Mouse (Mus musculus) Patski (cell line): Measurements from ENCODE around the gene Fam83f. TPM values are rescaled to one million over a fixed set of nuclear protein-coding genes. Genes with fewer than 3 reads are reported as not detected.

Source experiments
- ATAC-seq: fragments of 100-300 bp; one replicate; pipeline ENCODE4 v1.8.0; 2021
- CTCF ChIA-PET: fragments of 350-600 bp; sonication (Branson Sonifier 250); formaldehyde crosslinking; loops from one replicate; lab custom pipeline; 2022; ENCODE audit warnings: inconsistent platforms; lab: Charles Lee
- POLR2A ChIA-PET: fragments of 350-600 bp; sonication (Branson Sonifier 250); formaldehyde crosslinking; loops from one replicate; lab custom pipeline; 2022; ENCODE audit warnings: antibody characterized with exemption, inconsistent platforms; lab: Charles Lee
- DNase-seq: peaks from one replicate; pipeline ENCODE4 v3.0.0-alpha.2; 2011; ENCODE audit warnings: low read depth, low spot score
- H3K27me3 ChIP-seq: fragments of 371-371 bp; one replicate; pipeline ENCODE4 v1.5.1; 2021
- CTCF ChIP-seq: fragments of 100-300 bp; IDR thresholded peaks from one replicate; pipeline ENCODE4 v1.5.1; 2021
- in situ Hi-C: fragments of 300-500 bp; cut with MboI; formaldehyde crosslinking; loops from 3 replicates; pipeline ENCODE4 v1.11.1; 2018; ENCODE audit warnings: low pct_unique_long_range_greater_than_20kb, mixed read lengths
- polyA plus RNA-seq: library from polyadenylated mRNA; unstranded; gene quantifications from one replicate; pipeline ENCODE4 v1.2.3, GENCODE M21; 2021

Gene Fam83f
- polyA plus RNA-seq, 1 experiment from 2014 or later = not detected

DNA sequence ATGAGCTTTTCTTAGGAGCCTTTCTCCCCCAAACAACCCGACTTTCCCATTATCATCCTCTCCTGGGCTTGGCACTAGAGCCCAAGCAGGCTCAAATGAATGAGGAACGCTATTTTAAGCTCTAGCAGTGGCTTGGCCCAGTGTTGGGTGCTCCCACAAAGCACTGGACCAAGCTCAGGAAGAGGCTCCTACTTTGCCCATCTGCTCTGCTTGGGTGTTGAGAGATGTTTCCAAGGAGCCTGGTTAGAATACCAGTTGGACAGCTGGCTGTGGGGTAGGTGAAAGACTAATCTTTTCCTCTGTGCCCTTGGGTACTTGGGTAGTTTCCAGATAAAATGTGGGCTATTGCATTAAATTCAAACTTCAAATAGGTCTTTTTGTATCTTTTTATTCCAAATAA lies 1.2 kb downstream of the Fam83f start:
- ATAC-seq = no peak
- CTCF ChIA-PET = no interaction called here

DNA sequence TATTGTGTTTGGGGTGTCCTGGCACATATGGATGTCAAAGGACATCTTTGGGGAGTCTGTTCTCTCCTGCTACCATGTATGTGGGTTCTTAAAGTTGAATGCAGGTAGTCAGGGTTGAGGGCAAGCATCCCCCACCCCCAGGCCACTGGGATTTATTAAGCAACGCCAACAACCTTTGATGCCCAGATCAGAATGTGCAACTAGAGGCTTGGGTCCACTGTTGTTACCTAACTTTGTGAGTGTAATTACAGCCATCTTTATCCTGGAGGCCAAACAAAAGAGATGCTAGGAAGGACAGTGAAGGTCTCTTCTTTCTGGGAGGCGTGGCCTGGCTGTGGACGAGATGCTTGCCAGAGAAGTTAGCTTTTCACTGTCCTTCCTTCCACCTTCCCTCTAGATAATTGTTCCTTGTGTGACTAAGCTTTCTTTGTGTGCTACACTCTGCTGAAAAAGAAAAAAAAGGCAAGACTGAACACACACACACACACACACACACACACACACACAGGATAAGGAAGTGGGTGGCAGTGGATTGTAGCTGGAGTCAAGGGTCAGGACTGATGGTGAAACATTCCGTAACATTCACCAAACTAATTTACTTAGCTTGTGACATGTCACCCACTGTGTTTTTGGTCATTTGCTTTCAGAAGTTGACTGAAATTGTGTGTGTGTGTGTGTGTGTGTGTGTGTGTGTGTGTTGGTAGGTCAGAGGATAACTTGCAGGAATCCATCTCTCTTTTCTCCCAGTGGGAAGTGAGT lies 1.9 kb downstream of the Fam83f start:
- ChIA-PET CTCF (no interaction called here), POLR2A (interaction anchor here (0.7 kb wide), 1 partner anchor 670 kb away, joined by 3 read pairs; no protein-coding TSS in a partner anchor)
- no peak for TF ChIP-seq CTCF
- H3K27me3 ChIP-seq = peaks cover 9% of the 10 kb centered on the region
- in situ Hi-C loops = no loop called here
- no peak for ATAC-seq
- DNase-seq = no peak

More for the DNA sequence above, 1.2 kb downstream of the Fam83f start:
- TF ChIP-seq CTCF = no peak
- peaks cover 9% of the 10 kb centered on the region for H3K27me3 ChIP-seq
- POLR2A ChIA-PET = interaction anchor here (0.6 to 0.7 kb wide), 2 partner anchors 33 to 671 kb away, joined by 3 read pairs; no protein-coding TSS in a partner anchor
- DNase-seq = no peak
- in situ Hi-C loops = no loop called here

DNA sequence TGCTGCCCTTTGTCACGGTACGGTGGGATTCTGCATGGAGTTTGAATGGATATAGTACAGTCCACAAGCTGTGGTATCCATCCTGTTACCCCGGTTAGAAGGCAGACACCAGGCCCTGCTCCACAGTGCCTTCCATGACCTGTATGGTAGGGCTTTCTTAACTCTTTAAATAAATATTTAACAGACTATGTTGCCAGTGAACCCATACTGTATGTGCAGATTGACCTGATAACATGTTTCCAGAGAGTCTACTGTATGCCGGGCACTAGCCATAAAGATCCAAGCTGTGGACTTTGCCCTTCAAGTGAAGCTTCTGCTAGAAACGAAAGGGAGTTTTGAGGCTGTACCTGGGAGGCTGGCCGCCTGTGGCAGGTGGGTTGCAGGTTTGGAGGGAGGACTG lies 3.1 kb downstream of the Fam83f start:
- DNase-seq = no peak
- no peak for ATAC-seq
- no peak for TF ChIP-seq CTCF
- in situ Hi-C loops = no loop called here
- peaks cover 7% of the 10 kb centered on the region for H3K27me3 ChIP-seq
- CTCF ChIA-PET = interaction anchor here (1.1 kb wide), 1 partner anchor 20 kb away, joined by 3 read pairs; no protein-coding TSS in a partner anchor
- POLR2A ChIA-PET = no interaction called here

DNA sequence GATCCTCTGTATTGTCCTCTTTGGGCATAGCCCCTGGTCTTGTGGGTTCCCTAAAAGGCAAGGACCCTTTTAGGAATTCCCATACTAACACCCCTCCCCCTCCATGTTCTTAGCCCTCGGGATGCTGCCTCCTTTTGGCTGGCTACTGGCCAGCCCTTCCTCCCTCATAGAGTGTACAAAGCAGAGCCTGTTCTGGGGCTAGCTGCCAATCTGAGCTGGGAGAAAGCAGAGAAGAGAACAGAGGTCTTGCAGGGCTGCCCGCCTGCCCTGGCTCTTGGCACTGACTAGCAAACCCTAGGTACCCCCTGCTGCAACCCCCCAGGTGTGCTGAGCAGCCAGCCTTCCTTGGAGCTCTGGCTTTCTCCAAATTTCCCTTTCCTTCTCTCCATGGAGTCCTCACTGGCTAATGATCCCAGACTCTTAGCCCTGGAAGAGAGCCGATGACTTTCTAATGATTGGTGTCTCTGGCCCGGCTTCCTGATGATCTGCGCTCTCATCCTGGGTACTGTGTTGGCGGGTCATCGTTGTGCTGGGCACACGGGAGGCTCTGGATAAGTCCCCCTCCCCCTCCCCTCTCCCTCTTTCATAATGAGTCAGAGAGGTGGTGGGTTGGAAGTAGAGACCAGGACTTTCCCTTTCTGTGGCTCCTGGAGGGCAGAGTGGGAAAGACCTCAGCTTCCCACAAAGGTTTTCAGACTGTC lies 8.0 kb downstream of the Fam83f start:
- no peak for TF ChIP-seq CTCF
- CTCF ChIA-PET = no interaction called here

DNA sequence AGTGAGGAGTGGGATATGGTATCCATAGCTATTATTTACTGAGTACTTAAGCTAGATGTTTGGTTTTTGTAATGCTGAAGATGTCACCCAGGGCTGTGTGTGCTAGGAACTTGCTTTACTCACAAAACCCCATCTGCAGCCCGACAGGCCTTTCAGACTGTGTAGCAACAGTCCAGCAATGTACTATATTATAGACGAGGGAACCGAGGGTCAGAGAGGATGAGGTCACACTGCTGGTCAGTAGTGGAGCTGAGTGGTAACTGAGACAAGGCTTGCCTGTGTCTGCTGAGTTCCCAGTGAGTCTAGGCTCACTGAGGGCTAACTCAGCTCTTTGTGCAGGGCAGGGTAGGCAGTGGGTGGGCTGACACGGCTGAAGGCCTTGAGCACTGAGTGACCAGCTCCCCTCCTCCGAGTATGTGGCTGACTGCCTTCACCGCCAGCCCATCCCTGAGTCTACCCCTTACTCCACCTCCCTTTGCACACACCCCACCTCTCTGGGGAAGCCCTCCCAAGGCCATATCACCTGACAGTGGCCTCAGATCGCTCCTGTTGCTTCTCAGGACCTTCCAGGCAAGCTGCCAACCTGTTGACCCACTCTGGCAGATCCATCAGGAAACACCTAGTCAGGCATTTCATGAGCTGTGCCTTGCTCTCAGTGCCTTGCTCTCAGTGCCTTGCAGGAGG lies 8.8 kb downstream of the Fam83f start:
- DNase-seq = no peak
- no peak for TF ChIP-seq CTCF
- peaks cover 11% of the 10 kb centered on the region for H3K27me3 ChIP-seq
- in situ Hi-C loops = no loop called here
- ChIA-PET POLR2A (no interaction called here), CTCF (interaction anchor here (0.6 to 1.2 kb wide), 3 partner anchors 14 to 39 kb away, joined by 3 to 5 read pairs (median 3); no protein-coding TSS in a partner anchor)
- ATAC-seq = no peak

More for the DNA sequence above, 8.0 kb downstream of the Fam83f start:
- H3K27me3 ChIP-seq = peaks cover 7% of the 10 kb centered on the region
- in situ Hi-C loops = no loop called here
- DNase-seq (no peak), ATAC-seq (no peak)
- POLR2A ChIA-PET = no interaction called here

DNA sequence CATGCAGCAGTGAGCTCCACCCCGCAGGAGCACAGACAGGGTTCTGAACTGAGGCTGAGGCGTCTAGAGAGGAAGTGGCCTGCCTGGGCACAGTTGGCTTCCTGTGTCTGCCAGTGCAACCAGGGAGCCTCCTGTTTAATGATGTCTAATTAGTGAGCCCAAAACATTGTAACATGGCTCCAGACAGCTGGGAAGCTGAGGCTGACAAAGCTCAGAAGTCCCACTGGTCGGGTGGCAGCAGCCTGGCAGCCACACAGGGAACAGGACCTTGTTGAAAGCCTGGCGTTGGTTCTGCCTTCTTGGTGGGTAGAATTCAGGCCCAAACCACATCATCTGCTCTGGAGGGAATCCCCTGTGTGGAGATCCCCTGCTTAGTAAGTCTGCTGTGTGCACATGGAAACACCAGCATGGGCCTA lies 9.8 kb downstream of the Fam83f start:
- in situ Hi-C loops = no loop called here
- POLR2A ChIA-PET = no interaction called here
- H3K27me3 ChIP-seq = peaks cover 21% of the 10 kb centered on the region
- CTCF ChIA-PET = interaction anchor here (0.6 kb wide), 1 partner anchor 26 kb away, joined by 3 read pairs; no protein-coding TSS in a partner anchor
- ATAC-seq (no peak), DNase-seq (no peak)
- no peak for TF ChIP-seq CTCF

DNA sequence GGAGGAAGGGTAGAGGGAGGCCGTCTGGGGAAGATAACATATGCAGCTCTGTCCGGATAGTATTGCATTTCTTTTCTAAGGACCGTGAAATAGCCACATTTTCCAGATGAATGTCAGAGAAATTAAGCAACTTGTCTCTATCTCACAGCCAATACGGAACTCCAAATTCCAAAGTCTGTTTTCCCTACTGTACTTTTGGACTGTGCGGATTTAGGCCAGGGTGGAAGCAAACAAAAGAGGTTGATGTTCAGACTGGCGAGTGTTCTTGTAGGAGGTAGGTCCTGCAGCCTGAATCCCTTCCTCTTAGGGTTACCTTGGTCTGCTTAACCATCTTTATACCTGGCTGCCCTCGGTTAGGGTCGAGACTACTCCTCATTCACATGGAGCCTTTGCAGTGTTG lies 10.7 kb downstream of the Fam83f start:
- no peak for TF ChIP-seq CTCF
- DNase-seq (no peak), ATAC-seq (no peak)
- peaks cover 26% of the 10 kb centered on the region for H3K27me3 ChIP-seq
- POLR2A ChIA-PET = no interaction called here
- in situ Hi-C loops = no loop called here
- CTCF ChIA-PET = no interaction called here

DNA sequence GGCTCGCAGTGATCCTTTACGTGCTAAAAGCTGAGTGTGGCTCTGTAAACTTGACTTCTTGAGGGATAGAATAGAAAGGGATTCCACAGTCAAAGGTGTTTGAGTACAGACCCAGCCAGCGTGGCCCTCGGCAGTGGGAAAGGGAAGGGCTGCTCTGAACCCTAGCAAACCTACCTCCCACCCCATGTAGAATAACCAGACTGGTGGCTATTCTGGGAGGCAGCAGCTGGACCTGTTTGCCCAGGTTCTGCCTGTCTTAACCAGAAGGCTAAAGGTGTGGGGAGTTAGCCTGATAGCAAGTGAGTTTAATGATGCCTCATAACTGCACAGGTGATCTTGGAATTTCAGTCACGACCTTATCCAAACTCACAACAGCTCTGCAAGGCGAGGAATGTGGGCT lies 11.5 kb downstream of the Fam83f start:
- DNase-seq (no peak), ATAC-seq (no peak)
- ChIA-PET CTCF (interaction anchor here (0.9 kb wide), 1 partner anchor 15 kb away, joined by 3 read pairs; no protein-coding TSS in a partner anchor), POLR2A (no interaction called here)
- TF ChIP-seq CTCF = no peak
- H3K27me3 ChIP-seq = peaks cover 24% of the 10 kb centered on the region
- in situ Hi-C loops = no loop called here

DNA sequence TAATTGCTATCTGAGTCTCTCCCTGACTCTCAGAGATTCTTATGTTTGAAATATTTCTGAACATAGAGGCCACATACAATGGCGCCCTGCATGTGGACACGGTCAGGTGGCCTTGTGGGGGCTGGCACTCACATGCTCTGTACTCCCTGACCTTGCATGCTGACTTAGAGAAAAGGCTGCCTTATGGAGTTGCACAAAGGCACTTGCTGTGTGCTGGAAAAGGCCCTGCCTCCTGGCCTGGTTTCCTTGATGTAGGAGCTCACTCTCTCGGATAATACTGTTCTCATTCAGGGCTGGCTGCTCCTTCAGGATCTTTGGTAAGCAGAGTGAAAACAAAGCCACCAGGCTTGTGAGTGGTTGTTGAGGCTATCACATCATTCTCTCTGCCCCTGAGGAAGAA lies 12.3 kb downstream of the Fam83f start:
- no peak for TF ChIP-seq CTCF
- ATAC-seq (no peak), DNase-seq (no peak)
- CTCF ChIA-PET = interaction anchor here (0.9 kb wide), 1 partner anchor 16 kb away, joined by 3 read pairs; no protein-coding TSS in a partner anchor
- peaks cover 33% of the 10 kb centered on the region for H3K27me3 ChIP-seq
- POLR2A ChIA-PET = no interaction called here
- in situ Hi-C loops = no loop called here

DNA sequence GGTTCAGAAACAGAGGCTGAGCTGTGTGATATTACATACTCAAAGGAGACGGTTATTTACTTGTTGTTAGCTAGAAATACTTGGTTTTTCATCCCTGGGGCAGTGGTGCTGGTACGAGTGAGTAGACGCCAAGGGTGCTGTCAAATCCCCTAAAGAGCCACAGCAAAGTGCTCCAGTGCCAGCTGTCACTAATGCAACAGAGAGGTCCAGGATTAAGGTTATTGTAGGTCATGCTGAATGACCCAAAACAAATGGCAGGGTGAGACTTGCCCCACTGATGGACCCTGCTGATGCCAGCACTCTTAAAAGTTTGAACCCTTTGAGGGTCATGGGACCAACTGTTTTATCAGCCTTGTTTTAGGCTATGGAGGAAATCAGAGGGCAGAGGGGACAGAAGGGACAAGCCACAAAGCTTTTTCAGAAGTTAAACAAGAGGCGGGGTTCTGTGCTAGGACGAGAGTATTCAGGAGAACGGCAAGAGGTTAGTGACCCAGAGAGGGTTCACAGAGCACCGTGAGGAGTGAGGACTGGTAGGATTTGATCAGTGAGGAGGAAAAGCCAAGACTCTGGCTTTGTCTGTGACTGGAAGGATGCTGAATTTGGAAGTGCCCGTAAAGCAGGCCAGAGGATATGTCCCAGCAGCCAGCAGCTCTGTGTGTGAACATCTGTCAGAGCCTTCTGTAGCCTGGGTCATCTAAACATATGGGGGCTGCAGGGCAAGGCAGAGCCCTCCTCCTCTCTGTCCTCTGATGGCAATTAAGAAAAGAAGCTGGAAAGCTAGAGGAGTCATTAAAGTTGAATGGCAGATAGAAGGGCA lies 13.3 kb downstream of the Fam83f start:
- ChIA-PET CTCF (no interaction called here), POLR2A (no interaction called here)
- peaks cover 41% of the 10 kb centered on the region for H3K27me3 ChIP-seq
- no peak for DNase-seq
- in situ Hi-C loops = no loop called here
- ATAC-seq = no peak
- TF ChIP-seq CTCF = no peak
